Mouse (Mus musculus) T-cell, adult 66 days (primary cell): ENCODE measurements around the gene Ceacam12. TPM values are rescaled to one million over a fixed set of nuclear protein-coding genes. Genes with fewer than 3 reads are reported as not detected.

ENCODE experiments used
- total RNA-seq, 2 experiments: library from RNA; stranded (reverse); gene quantifications; 3 replicates in 1 of 2; 4 replicates in 1 of 2; pipeline ENCODE4 v1.2.4; 2023

Gene Ceacam12
- not detected for total RNA-seq

DNA sequence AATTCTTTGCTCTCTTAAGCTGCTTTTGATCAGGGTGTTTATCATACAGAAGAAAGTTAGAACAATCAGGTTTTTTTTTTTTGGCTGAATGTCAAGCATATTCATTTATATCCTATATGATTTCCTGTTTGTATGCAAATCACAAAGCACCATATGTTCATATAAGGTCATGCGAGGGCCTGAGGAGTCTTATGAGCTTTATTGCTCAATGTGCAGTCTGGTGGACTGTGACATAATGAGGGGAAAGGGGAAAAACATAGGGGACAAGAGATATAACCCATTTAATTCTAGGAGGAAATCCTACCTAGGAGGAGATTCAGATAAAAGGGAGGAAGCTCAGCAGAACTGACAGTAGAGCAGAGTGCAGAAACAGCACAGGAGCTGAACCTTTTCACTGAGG is at the start of gene Ceacam12:
Ceacam12 (plus strand) TSS at position 301 of the 400 bp plus-strand sequence.

Other genes starting within 250 kb of the Ceacam12 start
- gene Gm5155, start 194.2 kb upstream of the Ceacam12 start, total RNA-seq, result not detected
- not detected for gene Ceacam11, start 93.8 kb upstream of the Ceacam12 start, total RNA-seq
- gene Ceacam13, start 56.0 kb upstream of the Ceacam12 start, total RNA-seq, result not detected
- gene Igfl3, start 110.6 kb downstream of the Ceacam12 start, total RNA-seq, result not detected
- gene Mill1, start 179.4 kb downstream of the Ceacam12 start, total RNA-seq, result not detected